Mouse (Mus musculus): ENCODE data around the gene Acoxl. TPM values are rescaled to one million over a fixed set of nuclear protein-coding genes. Genes with fewer than 3 reads are reported as not detected.

Acoxl gene
- polyA plus RNA-seq, 1 experiment: 1.6 TPM

DNA sequence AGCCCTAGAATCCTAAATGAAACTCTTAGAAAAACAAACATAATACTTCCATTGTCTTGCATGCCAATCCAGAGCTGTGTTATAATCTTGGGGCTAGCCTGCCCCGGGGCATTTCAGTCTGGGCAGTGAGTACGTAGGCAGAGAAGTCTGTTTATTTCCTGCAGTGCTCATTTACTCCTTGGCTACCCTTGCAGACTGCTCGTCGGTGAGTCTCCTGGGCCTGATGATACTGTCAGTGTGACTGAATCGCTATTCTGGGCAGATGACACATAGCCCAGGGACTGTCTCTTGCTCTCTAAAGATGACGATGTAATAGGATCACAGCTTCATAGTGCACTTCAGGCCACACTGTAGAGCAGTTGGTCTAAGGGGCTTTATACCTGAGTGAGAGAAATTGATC, 56.2 kb downstream of the Acoxl start:
- DNase-seq (ENCODE audit: low read depth): no peak

DNA sequence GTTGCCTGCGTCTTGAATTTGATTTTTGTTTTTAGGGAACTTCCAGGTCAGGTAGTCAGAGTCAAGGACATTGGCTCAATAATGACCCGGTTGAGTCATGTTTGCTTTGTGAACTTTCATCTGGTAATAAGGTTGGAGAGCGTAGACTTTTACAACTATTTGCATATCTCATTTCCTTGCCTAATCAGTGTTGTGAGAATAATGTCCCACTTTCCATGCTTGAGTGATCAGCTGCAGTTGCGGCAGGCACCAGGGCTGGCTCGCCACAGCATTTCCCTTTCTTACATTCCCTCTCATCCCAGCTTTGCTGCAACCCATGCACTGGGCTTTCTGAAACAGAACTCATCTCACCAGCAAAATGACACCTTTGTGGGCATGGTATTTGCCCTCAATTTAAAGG, 59.0 kb downstream of the Acoxl start:
- no peak for DNase-seq (ENCODE audit: low read depth)

DNA sequence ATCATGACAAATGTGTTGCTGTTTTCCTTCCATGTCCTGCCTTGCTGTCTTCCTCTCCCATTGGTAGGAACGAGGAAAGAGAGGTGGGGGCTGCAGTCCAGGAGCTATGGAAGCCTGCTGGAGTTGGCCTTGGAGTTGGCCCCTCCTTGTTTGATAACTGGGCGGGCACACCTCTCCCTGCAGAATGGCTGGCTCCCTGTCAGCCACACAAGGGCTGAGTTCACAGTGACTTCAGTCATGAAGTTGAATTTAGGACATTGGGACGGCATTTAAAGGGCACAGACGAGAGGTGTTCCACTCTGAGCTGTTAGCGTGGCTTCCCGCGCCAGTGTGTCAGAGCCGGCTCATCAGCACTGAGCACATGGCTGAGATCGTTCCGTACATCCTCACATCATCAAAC, 66.2 kb downstream of the Acoxl start:
- DNase-seq (ENCODE audit: low read depth): no peak

DNA sequence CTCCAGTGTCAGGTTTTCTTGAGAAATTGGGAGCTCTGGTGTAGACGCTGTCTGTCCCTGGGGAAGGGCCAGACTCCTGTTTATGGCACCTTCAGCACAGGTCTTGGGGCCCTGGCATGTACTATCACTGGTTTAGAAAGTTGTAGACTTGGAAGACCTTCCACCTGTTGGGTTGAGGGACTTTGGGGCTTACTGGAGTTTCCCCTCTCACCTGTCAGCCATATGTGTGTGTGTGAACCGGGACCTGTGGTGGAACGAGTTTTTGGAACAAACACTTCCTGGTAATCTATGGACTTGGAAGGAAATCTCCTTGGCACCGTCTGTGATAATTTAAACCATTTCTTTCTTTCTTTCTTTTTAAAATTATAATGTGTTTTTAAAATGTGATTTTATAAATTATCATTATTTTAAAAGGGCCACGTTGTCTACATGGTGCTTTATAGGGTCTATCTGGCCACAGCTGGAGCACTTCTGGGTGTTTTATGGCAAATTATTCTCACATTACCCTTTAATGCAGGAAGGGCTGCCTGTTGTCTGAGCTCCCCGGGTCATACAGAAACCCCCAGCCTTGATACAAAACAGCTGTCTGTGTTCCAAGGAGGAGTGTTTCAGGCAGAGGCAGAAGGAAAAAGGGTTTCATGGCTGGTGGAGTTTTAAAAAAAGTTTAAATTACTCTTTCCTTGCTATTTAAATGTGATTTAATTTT, 68.5 kb downstream of the Acoxl start:
- DNase-seq (ENCODE audit: low read depth): no peak

DNA sequence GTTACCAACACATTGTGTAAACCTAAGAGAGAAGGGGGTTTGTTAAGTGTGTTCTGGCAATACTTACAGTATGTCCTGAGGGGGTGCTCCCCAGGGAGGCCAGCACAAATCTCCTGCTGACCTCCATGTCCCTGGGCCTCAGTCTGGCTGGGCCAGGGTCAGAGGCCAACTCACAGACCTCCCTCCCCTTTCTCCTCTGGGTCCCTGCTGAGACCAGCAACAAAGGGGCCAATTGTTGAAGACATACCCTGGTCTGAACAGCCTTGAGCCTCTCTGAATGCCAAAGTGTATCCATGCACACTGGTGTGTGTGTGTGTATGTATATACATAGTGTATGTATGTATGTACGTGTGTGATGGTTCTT, 69.0 kb downstream of the Acoxl start:
- no peak for DNase-seq (ENCODE audit: low read depth)

DNA sequence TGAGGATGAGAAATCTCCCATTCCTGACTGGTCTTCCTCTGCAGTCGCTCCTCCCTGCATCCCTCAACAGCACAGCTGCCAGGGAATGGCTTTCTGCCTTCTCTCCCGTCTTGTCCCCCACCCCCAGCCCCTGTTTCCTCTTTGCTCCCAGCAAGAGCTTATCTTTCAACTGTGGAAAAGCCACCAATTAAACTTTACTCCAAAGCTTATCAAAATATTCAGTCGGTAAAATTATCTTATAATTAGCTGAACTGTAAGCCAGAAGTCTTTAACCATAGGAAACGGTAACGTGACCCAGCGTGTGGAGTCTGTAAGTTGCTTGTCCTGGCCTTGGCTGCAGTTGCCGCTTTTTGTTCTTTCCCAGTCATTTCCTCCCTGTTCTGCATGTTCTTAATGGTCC, 70.2 kb downstream of the Acoxl start:
- no peak for DNase-seq (ENCODE audit: low read depth)

DNA sequence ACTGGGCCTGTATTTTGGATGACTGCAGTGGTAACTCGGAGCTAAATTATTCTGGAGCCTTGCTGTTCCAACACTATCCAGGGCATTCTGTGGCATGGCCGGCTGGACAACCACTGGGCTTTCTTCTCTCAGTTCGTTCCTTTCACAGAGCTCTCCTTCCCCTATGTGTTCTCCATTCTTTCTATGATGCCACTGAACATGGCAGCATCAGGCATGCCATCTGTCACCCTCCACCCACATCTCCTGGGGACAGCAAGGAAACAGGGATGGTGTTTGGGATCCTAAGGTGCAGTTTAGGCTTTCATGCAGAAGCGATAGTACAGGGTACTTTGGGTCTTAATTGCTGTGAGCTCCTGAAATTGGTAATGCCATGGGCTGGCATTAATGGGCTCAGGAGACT, 71.1 kb downstream of the Acoxl start:
- no peak for DNase-seq (ENCODE audit: low read depth)

DNA sequence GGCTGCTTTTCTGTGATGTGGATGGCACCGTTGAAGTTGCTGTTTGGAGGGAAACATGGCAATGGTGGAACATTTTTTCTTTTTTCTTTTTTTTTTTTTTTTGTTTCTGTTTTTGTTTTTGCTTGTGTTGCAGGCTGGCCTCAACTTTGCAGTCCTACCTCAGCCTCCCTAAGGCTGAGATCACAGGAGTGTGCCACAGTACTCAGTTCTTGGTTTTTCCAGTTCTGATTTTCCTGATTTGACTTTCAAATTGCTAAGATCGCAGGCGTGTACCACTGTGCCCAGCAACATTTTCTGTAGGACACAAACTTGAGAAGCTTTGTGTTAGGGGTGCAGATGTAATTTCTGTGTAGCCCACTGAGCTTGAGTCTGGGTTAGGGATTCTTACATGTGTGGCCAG, 72.9 kb downstream of the Acoxl start:
- DNase-seq (ENCODE audit: low read depth): no peak

DNA sequence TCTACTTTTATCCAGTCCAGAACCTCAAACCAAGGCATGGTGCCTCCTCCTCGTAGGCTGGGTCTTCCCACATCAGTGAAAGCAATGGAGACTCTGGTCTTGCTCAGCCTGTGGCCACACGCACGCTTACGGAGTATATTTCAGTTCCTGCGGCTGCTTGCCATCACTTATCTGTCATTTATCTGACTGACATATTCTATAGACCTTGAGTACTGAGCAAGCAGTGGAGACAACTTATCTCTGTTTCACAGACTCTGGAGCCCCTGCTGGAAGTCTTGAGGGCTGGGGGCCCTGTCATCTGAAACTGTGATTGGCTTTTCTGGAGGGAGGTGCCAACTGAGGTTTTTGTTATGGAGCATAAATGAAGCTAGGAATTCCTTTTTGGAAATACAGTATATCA, 75.4 kb downstream of the Acoxl start:
- DNase-seq (ENCODE audit: low read depth): no peak

DNA sequence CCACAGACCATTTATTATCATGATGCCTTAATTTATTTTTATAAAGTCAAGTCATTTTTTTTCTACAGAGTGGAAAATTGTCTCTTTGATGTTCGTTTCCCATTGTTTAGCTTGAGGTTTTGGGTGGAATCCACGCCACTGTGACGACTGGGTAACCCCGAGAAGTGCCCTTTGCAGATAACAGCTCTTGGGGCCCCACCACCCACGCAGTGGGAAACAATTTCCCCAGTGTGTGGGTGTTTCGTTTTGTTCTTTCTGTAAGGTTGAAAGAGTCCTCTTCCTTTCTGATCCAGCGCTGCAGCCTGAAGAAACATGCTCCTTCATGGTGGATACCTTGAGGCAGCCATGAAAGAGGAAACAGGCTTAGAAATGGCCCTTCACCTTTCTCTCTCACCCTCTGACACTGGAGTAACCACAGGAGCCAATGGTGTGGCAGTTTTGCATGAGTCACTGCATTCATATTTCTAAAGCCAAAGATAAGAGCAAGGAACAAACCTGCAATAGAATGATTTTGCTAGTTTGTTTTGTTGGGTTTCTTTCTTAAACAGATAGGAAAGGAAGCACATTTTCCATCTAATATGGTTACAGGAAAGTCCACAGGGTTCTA, 78.2 kb downstream of the Acoxl start:
- DNase-seq (ENCODE audit: low read depth): no peak

DNA sequence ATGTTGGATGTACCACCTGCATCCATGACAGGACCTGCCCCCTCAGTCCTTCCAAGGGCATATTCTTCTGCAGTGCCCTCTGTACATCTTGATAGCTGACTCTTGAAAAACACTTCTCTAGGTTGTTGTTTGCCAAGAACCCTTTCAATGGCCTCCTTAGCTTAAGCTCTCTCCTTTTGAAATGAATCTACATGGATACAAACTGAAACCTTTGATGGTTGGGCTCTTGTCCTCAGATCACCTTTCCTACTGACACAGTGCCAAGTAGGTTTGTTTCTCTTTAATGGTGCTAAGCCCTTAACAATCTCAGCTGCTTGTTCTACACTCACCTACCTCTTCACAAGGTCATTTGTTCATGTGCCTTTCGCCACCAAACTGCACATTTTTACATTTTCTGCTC, 81.1 kb downstream of the Acoxl start:
- DNase-seq (ENCODE audit: low read depth): no peak

DNA sequence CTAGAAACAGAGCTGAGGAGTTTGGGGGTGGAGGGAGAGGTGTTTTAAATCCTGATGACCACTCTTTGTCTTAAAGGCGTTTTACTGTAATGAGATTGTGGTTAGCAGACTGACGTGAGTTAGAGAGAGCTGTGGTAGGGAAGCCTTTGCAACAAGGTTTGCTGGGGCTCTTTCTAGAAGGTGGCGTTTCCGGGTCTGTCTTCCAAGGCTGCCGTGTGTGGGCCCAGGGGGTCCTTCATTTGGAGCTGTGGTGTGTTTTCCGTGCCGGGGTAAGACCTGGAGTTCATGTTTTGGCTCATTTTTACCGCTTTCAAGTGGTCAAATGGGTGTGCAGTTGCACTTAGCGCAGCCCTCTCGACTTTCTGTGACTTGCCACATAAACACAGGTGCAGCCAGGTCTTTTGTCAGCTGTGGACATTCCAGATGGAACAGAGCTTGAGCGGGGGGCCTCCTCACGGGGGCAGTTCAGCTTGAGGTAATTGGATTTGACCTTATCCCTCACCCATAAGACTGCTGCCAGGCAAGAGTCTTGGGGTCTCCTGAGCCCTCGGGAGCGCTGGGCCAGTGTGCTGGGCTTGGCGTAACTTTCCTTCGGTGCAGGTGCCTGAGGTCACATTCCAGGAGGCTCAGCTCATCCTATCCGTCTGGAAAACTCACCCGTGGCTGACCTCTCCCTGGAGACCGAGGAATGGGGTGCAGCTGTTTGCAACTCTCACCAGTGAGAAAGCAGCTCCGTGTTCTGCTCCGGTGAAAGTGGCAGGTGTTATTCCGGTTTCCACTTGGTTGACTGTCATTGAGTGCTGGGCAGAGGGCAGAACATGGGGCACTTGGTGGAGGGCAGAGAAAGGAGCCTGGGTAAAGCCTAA, 83.6 kb downstream of the Acoxl start:
- DNase-seq (ENCODE audit: low read depth): no peak

DNA sequence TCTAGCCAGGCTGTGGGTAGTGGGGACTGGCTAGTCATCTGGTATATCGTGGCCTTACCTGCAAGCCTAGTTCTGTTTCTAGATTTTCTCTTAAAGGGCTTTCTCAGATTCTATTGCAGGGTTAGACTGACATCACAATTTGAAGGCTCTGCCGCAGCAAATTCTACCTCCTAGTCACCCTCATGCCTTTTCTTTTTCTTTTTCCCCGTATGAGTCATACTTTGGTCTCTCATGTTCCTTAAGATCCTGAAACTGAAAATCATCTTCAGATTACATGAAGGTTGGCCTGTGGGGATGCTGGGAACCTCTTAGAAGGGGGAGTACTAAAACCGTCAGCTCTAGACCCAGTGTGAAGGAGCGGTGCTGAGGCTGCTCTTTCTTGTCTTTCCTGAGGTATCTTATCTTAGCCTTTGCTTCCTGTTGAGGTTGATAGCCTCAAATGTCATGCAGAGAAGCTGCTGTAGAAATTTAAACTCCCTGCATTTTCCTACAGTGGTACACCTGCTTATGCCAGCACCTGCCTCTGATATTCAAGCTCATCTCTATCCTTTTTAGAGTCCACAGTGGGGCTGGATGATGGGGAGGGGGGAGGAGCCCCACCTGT, 84.5 kb downstream of the Acoxl start:
- no peak for DNase-seq (ENCODE audit: low read depth)

DNA sequence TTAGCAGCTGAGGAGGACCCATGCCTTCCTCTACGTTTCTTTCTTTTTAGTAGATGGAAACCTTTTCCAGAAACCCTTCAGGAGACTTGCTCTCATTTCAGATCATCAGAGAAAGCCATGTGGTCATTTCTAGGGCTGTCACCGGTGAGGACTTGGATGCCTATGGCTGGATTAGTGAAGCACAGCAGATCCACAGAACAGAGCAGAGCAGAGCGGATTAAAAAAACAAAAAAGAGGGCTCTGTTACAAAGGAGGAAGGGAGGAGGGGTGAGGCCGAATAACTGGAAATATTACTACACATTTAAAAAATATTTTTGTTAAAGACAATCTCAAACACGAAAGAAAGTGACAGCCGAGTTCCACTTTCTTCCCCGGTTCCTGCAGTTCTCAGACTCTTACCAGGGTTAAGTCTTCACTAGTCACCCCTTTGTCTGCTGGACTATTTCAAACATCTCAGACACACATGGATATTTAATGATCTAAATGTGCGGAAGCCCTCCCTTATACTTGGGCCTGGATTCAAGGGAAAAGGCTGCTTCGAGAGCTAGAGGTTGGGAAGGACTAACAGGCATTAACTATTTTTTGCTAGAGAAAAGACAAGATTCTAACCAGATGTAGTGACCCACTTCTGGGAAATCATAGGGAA, 88.1 kb downstream of the Acoxl start:
- DNase-seq (ENCODE audit: low read depth): no peak

DNA sequence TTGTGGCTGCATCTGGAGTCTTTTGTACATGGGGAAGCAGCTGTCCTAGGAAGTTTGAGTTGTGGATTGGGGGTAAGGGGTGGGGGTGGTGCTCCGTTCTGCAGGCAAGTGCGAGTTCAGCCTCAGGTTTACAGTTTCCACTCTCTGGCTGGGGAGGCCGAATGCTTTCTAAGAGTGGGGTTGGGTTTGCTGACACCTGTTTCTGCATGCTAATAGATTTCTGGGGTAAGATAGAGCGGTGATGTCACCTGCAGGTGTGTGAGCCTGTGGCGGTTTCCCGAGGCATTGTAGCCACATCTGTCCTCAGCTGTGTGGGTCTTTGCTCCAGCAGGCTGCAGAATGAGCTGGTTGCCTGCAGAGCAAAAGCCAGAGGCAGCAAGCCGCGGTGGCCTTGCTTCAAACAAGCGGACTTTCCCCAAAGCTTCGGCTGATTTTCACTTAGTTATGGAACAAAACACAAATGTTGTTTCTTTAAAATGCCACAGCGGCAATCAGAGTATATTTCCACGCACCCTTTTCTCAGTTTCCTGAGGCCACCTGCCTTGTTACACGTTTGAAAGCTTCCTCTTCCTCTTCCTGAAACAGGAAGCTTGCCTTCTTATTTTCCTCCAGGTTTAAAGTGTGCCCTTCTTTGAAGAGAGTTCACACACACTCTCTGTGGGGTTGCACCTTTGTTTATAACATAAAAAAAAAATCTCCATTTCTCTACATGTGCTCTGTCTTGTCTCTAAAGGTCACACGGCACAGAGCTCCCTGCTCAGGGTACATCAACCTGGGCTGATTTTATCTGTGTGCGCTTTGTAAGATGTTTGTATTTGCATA, 89.0 kb downstream of the Acoxl start:
- DNase-seq (ENCODE audit: low read depth): no peak

DNA sequence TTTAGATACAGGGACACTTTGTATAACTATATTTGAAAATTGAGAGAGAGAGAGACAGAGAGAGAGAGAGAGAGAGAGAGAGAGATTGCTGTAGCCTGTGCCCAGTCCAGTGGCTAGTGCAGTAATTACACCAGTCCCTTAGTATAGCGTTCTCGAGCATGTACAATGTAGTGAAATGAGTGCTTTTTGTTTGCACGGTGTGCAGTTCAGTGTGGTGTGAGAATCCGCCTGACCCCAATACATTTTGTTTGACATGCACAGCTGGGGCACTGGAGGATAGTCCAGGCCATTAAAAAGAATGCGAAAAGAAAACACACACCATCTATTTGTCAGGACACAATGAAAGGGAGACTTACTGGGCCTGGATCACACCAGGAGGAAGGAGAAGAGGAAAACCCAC, 89.6 kb downstream of the Acoxl start:
- no peak for DNase-seq (ENCODE audit: low read depth)

DNA sequence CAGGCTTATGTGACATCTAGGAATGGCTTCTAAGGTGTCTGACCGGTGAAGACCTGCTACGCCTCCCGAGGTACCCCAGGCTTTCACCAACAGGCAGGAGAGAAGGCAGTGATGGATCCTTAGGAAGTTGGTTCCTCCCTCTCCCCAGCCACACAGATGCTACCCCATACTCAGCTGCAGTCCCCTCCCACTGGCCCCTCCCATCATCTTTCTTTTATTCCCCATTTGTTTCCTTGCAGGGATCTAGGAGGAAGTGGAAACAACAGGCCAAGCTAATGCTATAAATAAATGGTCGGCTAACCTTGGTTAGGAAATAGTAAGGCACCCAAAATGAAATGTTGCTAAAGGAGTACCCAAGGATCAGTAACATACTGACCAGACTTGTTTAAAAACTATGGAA, 90.2 kb downstream of the Acoxl start:
- DNase-seq (ENCODE audit: low read depth): no peak

DNA sequence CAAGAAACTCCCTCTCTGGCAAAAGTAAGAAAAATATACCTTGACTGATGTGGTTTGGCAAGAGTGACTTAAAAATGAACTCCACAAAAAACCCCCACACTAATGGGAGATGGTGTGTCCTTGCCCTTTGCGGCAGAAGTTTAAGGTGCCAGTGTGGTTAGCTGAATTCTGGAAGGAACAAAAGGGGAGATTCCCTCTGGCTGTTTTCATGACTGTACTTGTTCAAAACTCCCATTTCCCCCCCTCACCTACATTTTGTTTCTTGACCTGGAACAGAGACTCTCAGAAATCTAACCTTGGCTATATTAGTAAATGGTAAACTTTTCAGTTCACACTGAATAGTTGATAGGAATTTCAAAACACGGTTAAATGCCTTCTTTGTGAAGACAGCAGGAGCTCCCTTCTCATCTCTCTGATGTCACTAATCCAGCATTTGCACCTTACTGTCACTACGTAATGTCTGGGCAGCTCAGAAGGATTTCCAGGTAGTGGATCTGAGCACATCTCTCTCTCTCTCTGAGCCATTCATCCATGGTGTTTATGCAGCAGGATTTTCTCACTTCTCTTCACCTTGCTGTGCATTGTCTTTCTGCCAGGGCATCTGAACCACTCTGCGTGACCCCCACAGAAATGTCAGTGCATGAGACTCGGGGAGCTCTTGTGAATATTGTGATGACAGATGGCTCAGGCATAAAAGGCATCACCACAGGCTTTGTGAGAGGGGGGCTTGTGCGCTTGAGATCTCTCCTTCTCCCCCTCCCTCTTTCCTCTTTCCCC, 91.5 kb downstream of the Acoxl start:
- no peak for DNase-seq (ENCODE audit: low read depth)

DNA sequence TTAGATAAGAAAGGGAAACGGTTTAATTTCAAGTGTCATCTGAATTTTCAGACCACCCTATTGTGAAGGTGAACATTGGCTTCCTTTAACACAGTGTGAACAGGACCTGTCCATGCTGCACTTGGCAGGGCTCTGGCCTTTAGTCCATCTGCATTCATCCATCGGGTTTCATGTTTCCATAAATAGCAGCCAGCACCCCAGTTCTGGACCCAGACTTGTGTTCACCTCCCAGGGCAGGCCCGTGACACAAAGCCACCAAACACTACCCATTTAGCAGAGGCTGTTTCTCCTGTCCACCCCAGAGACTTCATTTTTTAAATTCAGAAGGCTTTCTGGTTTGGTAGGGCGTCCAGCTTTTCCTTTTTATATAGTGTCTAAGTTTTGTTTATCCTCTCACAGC, 92.9 kb downstream of the Acoxl start:
- no peak for DNase-seq (ENCODE audit: low read depth)

DNA sequence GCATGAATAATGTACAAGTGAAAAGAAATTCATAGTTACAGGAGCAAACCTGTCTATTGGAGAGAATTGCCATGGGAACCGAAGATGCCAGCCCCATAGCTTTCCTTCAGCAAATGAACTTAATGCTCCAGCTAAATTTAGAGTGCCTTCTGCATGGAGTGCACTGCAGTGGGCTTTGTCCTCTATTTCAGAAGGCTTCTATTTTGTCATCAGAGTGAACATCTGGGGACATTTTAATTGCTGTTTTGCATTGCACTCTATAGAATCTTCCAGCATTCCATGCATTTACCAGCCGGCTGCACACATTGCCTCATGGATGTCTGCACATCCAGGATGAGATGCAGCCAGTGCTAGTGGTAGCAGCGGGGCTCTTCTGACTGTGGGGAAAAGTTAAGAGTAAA, 94.9 kb downstream of the Acoxl start:
- DNase-seq (ENCODE audit: low read depth): no peak

DNA sequence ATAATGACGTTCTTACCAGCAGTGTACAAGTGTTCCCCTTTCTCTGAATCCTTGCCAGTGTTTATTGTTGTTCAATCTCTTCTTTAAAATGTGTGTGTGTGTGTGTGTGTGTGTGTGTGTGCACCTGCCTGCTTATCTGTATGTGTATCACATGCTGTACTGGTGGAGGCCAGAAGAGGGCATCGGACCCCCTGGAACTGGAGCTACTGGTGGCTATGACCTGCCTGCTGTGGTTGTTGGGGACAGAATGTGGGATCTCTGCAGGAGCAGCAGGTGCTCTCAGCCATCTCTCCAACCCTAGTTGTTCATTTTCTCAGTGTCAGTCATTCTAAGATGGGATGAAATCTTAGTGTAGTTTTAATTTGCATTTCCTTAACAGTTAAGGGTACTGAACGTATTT, 98.4 kb downstream of the Acoxl start:
- DNase-seq (ENCODE audit: low read depth): no peak
